Mouse (Mus musculus) adrenal gland, adult 2 months (tissue): ENCODE data around the gene Col25a1. TPM values are rescaled to one million over a fixed set of nuclear protein-coding genes. Genes with fewer than 3 reads are reported as not detected.

ENCODE experiments used
- DNase-seq: peaks from one replicate; pipeline ENCODE4 v3.0.0; 2021
- polyA plus RNA-seq: library from polyadenylated mRNA; depleted of rRNA; stranded (reverse); fragments of >200 nt; gene quantifications from 2 replicates; pipeline ENCODE4 v1.2.3, GENCODE M21; 2012
- total RNA-seq, 2 experiments: library from RNA; stranded (reverse); gene quantifications; 2 replicates each; pipeline ENCODE4 v1.2.3; 2021

Gene Col25a1
- total and polyA plus RNA-seq, 3 experiments, result 0.43 to 4.5 (median 3.5) TPM

- DNase-seq, result no peak
Observed at GRCm38 (mm10) chr3:130252355-130252754, 121.1 kb downstream of the Col25a1 start.

- DNase-seq, result no peak
Observed at GRCm38 (mm10) chr3:130256059-130256458, 124.8 kb downstream of the Col25a1 start.

- no peak for DNase-seq
Observed at GRCm38 (mm10) chr3:130256610-130257009, 125.3 kb downstream of the Col25a1 start.

- no peak for DNase-seq
Observed at GRCm38 (mm10) chr3:130259670-130260069, 128.4 kb downstream of the Col25a1 start.

- DNase-seq, result no peak
Observed at GRCm38 (mm10) chr3:130260316-130260715, 129.0 kb downstream of the Col25a1 start.

- DNase-seq, result no peak
Observed at GRCm38 (mm10) chr3:130265104-130265503, 133.8 kb downstream of the Col25a1 start.

GRCm38 (mm10) chr3:130270509-130270908 lies 139.2 kb downstream of the Col25a1 start:
- DNase-seq, result no peak

- no peak for DNase-seq
Observed at GRCm38 (mm10) chr3:130273949-130274348, 142.6 kb downstream of the Col25a1 start.

- no peak for DNase-seq
Observed at GRCm38 (mm10) chr3:130278298-130279050, 147.2 kb downstream of the Col25a1 start.

GRCm38 (mm10) chr3:130283011-130283760 lies 151.9 kb downstream of the Col25a1 start:
- DNase-seq, result no peak

- no peak for DNase-seq
Observed at GRCm38 (mm10) chr3:130288102-130288501, 156.8 kb downstream of the Col25a1 start.

- no peak for DNase-seq
Observed at GRCm38 (mm10) chr3:130288756-130289155, 157.5 kb downstream of the Col25a1 start.

- no peak for DNase-seq
Observed at GRCm38 (mm10) chr3:130289220-130289619, 157.9 kb downstream of the Col25a1 start.

GRCm38 (mm10) chr3:130290175-130290574 lies 158.9 kb downstream of the Col25a1 start:
- DNase-seq, result peak; percentile 20

GRCm38 (mm10) chr3:130290672-130291071 lies 159.4 kb downstream of the Col25a1 start:
- DNase-seq, result no peak

GRCm38 (mm10) chr3:130291926-130292325 lies 160.6 kb downstream of the Col25a1 start:
- peak; percentile 67 for DNase-seq

GRCm38 (mm10) chr3:130300530-130300929 lies 169.2 kb downstream of the Col25a1 start:
- no peak for DNase-seq

GRCm38 (mm10) chr3:130303597-130303996 lies 172.3 kb downstream of the Col25a1 start:
- no peak for DNase-seq

- DNase-seq, result no peak
Observed at GRCm38 (mm10) chr3:130304827-130305226, 173.5 kb downstream of the Col25a1 start.

GRCm38 (mm10) chr3:130305686-130306085 lies 174.4 kb downstream of the Col25a1 start:
- DNase-seq, result peak; percentile 56

GRCm38 (mm10) chr3:130309277-130309676 lies 178.0 kb downstream of the Col25a1 start:
- DNase-seq, result no peak

GRCm38 (mm10) chr3:130310694-130311305 lies 179.5 kb downstream of the Col25a1 start:
- DNase-seq, result no peak

- no peak for DNase-seq
Observed at GRCm38 (mm10) chr3:130313246-130313645, 181.9 kb downstream of the Col25a1 start.
